Mouse (Mus musculus) neural tube, embryonic 11.5 days (tissue): ENCODE measurements around the gene Gstp1. TPM values are rescaled to one million over a fixed set of nuclear protein-coding genes. Genes with fewer than 3 reads are reported as not detected.

Source experiments
- ATAC-seq: fragments of 200-750 bp; cut with Nextera tagmentation; 2 replicates; pipeline ENCODE4 v1.8.0; 2017; ENCODE audit warnings: moderate number of reproducible peaks, mild to moderate bottlenecking, moderate TSS enrichment, moderate library complexity; ENCODE audit not compliant: insufficient read depth, low FRiP score, low TSS enrichment
- DNase-seq: peaks from one replicate; pipeline ENCODE4 v3.0.0-alpha.2; 2015; ENCODE audit warnings: low spot score
- H3K27ac ChIP-seq: fragments of 300-500 bp; sonication (generic); 2 replicates; pipeline ENCODE4 v1.5.1; 2014; ENCODE audit warnings: low read depth, mild to moderate bottlenecking, low read length
- H3K27me3 ChIP-seq: fragments of 300-500 bp; sonication (generic); 2 replicates; pipeline ENCODE4 v1.6.1; 2014; ENCODE audit warnings: mild to moderate bottlenecking, low read length, mixed read lengths; ENCODE audit not compliant: control insufficient read depth, insufficient read depth
- H3K36me3 ChIP-seq: fragments of 300-500 bp; sonication (generic); 2 replicates; pipeline ENCODE4 v1.6.1; 2014; ENCODE audit warnings: mild to moderate bottlenecking, low read length, moderate library complexity, mixed read lengths; ENCODE audit not compliant: control insufficient read depth, insufficient read depth
- H3K4me1 ChIP-seq: fragments of 300-500 bp; sonication (generic); 2 replicates; pipeline ENCODE4 v1.6.1; 2014; ENCODE audit warnings: low read length, mixed read lengths; ENCODE audit not compliant: control insufficient read depth, insufficient read depth
- H3K4me2 ChIP-seq: fragments of 300-500 bp; sonication (generic); 2 replicates; pipeline ENCODE4 v1.6.1; 2014; ENCODE audit warnings: low read depth, mild to moderate bottlenecking, moderate library complexity
- H3K4me3 ChIP-seq: fragments of 300-500 bp; sonication (generic); 2 replicates; pipeline ENCODE4 v1.5.1; 2014; ENCODE audit warnings: low read depth, low read length
- H3K9ac ChIP-seq: fragments of 300-500 bp; sonication (generic); 2 replicates; pipeline ENCODE4 v1.6.1; 2014; ENCODE audit warnings: mild to moderate bottlenecking, low read length
- H3K9me3 ChIP-seq: fragments of 300-500 bp; sonication (generic); 2 replicates; pipeline ENCODE4 v1.6.1; 2016; ENCODE audit warnings: low read length; ENCODE audit not compliant: control insufficient read depth
- WGBS: fragments of 180-500 bp; shearing (Covaris S2); extraction: QIAGEN DNeasy Blood & Tissue Kit; methylation state at CpG from one replicate; pipeline ENCODE4 v1.1.7; 2014; 5-methylcytosine and 5-hydroxymethylcytosine counted together
- polyA plus RNA-seq: library from polyadenylated mRNA; unstranded; fragments of >200 nt; fragmentation: Nextera tagmentation; extraction: Ambion mirVana; gene quantifications from 2 replicates; pipeline ENCODE4 v1.2.1, GENCODE M21; 2014

Gene Gstp1
- polyA plus RNA-seq, 1 experiment from 2014 or later: 361 TPM

- H3K4me2 ChIP-seq: no peak overlapping the region
- H3K27me3 ChIP-seq: no peaks in the 10 kb centered on the region
- H3K27ac ChIP-seq: no peak overlapping the region
- ATAC-seq: no peak
- WGBS: 67% methylated on average over 10 of the region's 10 CpGs
- H3K9me3 ChIP-seq: no peaks in the 10 kb centered on the region
- no peaks in the 10 kb centered on the region for H3K36me3 ChIP-seq
- H3K4me1 ChIP-seq: no peaks in the 10 kb centered on the region
- H3K4me3 ChIP-seq: no peak overlapping the region
- H3K9ac ChIP-seq: no peak overlapping the region
- DNase-seq: no peak
These were observed 19.7 kb downstream of the Gstp1 start for GRCm38 (mm10) chr19:4017921-4018587.

GRCm38 (mm10) chr19:4015635-4016034 is 22.1 kb downstream of the Gstp1 start:
- Histone ChIP-seq H3K4me2 (no peak overlapping the region), H3K4me3 (no peak overlapping the region), H3K27me3 (no peaks in the 10 kb centered on the region), H3K9me3 (no peaks in the 10 kb centered on the region), H3K9ac (no peak overlapping the region), H3K4me1 (peaks cover 5% of the 10 kb centered on the region), H3K36me3 (no peaks in the 10 kb centered on the region), H3K27ac (no peak overlapping the region)
- DNase-seq (no peak), ATAC-seq (no peak)
- 72% methylated on average over 5 of the region's 5 CpGs for WGBS

GRCm38 (mm10) chr19:4014802-4015201 is 23.0 kb downstream of the Gstp1 start:
- H3K4me1 ChIP-seq: peaks cover 5% of the 10 kb centered on the region
- no peak overlapping the region for H3K27ac ChIP-seq
- H3K36me3 ChIP-seq: no peaks in the 10 kb centered on the region
- no peaks in the 10 kb centered on the region for H3K9me3 ChIP-seq
- H3K9ac ChIP-seq: no peak overlapping the region
- DNase-seq: no peak
- ATAC-seq: no peak
- no peak overlapping the region for H3K4me2 ChIP-seq
- no peaks in the 10 kb centered on the region for H3K27me3 ChIP-seq
- no peak overlapping the region for H3K4me3 ChIP-seq

GRCm38 (mm10) chr19:4013066-4013465 is 24.7 kb downstream of the Gstp1 start:
- H3K27me3 ChIP-seq: no peaks in the 10 kb centered on the region
- H3K4me2 ChIP-seq: peak overlapping the region; percentile 26
- no peaks in the 10 kb centered on the region for H3K36me3 ChIP-seq
- ATAC-seq (no peak), DNase-seq (no peak)
- H3K4me1 ChIP-seq: peaks cover 5% of the 10 kb centered on the region
- peak overlapping the region; percentile 5 for H3K9ac ChIP-seq
- WGBS: 25% methylated on average over 9 of the region's 9 CpGs
- H3K9me3 ChIP-seq: no peaks in the 10 kb centered on the region
- no peak overlapping the region for H3K27ac ChIP-seq
- H3K4me3 ChIP-seq: peak overlapping the region; percentile 56; the same call in 1 of the 2 replicates

- H3K4me1 ChIP-seq: peaks cover 5% of the 10 kb centered on the region
- H3K4me3 ChIP-seq: peak within 1 kb of the TSS; percentile 56
- ATAC-seq: peak; percentile 99
- no peaks in the 10 kb centered on the region for H3K27me3 ChIP-seq
- H3K36me3 ChIP-seq: no peaks in the 10 kb centered on the region; the same call in 1 of the 2 replicates
- no peak within 1 kb of the TSS for H3K27ac ChIP-seq
- WGBS: under 1% methylated on average over 45 of the region's 45 CpGs
- no peaks in the 10 kb centered on the region for H3K9me3 ChIP-seq
- peak within 1 kb of the TSS; percentile 60 for H3K4me2 ChIP-seq
- H3K9ac ChIP-seq: peak within 1 kb of the TSS; percentile 59
- peak; percentile 97 for DNase-seq
These were observed 25.3 kb downstream of the Gstp1 start, which contains the start of gene Ndufv1 for GRCm38 (mm10) chr19:4012432-4013022. Gene Ndufv1 (minus strand): TSS chr19:4012806.

GRCm38 (mm10) chr19:4011086-4011485 is 26.7 kb downstream of the Gstp1 start:
- peaks cover 5% of the 10 kb centered on the region for H3K4me1 ChIP-seq
- H3K4me3 ChIP-seq: no peak overlapping the region
- H3K4me2 ChIP-seq: no peak overlapping the region
- H3K27ac ChIP-seq: no peak overlapping the region
- no peak for DNase-seq
- WGBS: 94% methylated on average over 5 of the region's 5 CpGs
- no peak overlapping the region for H3K9ac ChIP-seq
- peaks cover 2% of the 10 kb centered on the region; the same call in 1 of the 2 replicates for H3K36me3 ChIP-seq
- H3K27me3 ChIP-seq: no peaks in the 10 kb centered on the region
- ATAC-seq: no peak
- H3K9me3 ChIP-seq: no peaks in the 10 kb centered on the region

- H3K4me1 ChIP-seq: peaks cover 7% of the 10 kb centered on the region; the same call in 1 of the 2 replicates
- H3K9me3 ChIP-seq: no peaks in the 10 kb centered on the region
- no peak overlapping the region for H3K27ac ChIP-seq
- H3K9ac ChIP-seq: no peak overlapping the region
- no peaks in the 10 kb centered on the region for H3K27me3 ChIP-seq
- peaks cover 2% of the 10 kb centered on the region for H3K36me3 ChIP-seq
- ATAC-seq (no peak), DNase-seq (no peak)
- no peak overlapping the region for H3K4me3 ChIP-seq
- 95% methylated on average over 8 of the region's 8 CpGs for WGBS
- H3K4me2 ChIP-seq: no peak overlapping the region
These were observed 31.8 kb downstream of the Gstp1 start for GRCm38 (mm10) chr19:4005971-4006370.

- H3K9ac ChIP-seq: no peak overlapping the region
- H3K27ac ChIP-seq: no peak overlapping the region
- H3K4me3 ChIP-seq: no peak overlapping the region
- H3K9me3 ChIP-seq: no peaks in the 10 kb centered on the region
- WGBS: 96% methylated on average over 9 of the region's 9 CpGs
- ATAC-seq (no peak), DNase-seq (no peak)
- H3K4me1 ChIP-seq: peaks cover 9% of the 10 kb centered on the region; the same call in 1 of the 2 replicates
- no peak overlapping the region for H3K4me2 ChIP-seq
- H3K27me3 ChIP-seq: no peaks in the 10 kb centered on the region
- peaks cover 2% of the 10 kb centered on the region for H3K36me3 ChIP-seq
These were observed 32.7 kb downstream of the Gstp1 start for GRCm38 (mm10) chr19:4005091-4005490.

- Histone ChIP-seq H3K4me2 (no peak overlapping the region), H3K4me1 (peaks cover 9% of the 10 kb centered on the region; the same call in 1 of the 2 replicates), H3K27ac (no peak overlapping the region), H3K4me3 (no peak overlapping the region), H3K9ac (no peak overlapping the region), H3K36me3 (peaks cover 2% of the 10 kb centered on the region), H3K27me3 (no peaks in the 10 kb centered on the region), H3K9me3 (no peaks in the 10 kb centered on the region)
- DNase-seq (no peak), ATAC-seq (no peak)
- WGBS: 83% methylated on average over 15 of the region's 15 CpGs
These were observed 33.5 kb downstream of the Gstp1 start for GRCm38 (mm10) chr19:4004331-4004730.
